Mouse (Mus musculus): ENCODE measurements around the gene Ptprh.
"Not testable (repeated sequence)": the region's sequence is repeated elsewhere in the genome, so short reads cannot be mapped to it uniquely, and the experiment has no call there.

The Ptprh gene

DNA sequence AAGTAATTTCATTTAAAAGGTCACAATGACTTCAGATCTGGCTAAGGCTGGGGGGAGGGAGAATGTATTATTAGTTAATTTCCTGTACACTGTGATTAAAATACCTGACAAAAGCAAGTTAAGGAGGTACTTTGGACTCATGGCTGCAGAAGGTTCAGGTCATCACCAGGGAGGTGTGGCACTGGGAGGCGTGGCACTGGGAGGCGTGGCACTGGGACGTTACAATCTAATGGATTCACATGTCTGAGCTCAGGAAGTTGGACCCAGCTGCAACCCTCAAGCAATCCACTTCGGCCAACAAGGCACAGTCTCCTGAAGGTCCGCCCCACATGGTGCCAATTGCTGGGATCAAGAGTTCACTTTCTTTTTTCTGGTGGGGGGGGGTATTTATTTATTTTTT, 4.2 kb upstream of the Ptprh start:
- no peak for DNase-seq (ENCODE audit: low read depth, low spot score)

GRCm38 (mm10) chr7:4602969-4603368, 872 bp downstream of the Ptprh start:
- no peak for DNase-seq (ENCODE audit: low read depth, low spot score)

- DNase-seq (ENCODE audit: low read depth, low spot score): not testable (repeated sequence)
Observed at GRCm38 (mm10) chr7:4597046-4597445, 6.8 kb downstream of the Ptprh start.

DNA sequence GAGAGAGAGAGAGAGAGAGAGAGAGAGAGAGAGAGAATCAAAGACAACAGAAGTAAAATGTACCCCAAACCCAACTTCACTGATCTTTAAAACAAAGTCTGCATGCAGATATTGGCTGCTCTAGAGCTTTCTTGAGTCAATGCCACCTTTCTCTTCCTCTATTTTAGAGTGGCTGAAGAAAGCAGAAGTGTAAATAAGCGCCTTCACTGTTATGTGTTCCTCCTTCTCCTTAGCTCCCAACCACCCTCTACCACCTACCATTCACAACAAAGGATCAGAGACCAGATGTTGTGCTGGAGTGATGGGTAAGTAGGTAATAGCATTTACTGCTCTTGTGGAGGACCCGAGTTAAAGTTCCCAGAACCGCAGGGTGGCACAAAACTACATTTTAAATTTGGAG, 22.4 kb downstream of the Ptprh start:
- not testable (repeated sequence) for DNase-seq (ENCODE audit: low read depth, low spot score)

DNA sequence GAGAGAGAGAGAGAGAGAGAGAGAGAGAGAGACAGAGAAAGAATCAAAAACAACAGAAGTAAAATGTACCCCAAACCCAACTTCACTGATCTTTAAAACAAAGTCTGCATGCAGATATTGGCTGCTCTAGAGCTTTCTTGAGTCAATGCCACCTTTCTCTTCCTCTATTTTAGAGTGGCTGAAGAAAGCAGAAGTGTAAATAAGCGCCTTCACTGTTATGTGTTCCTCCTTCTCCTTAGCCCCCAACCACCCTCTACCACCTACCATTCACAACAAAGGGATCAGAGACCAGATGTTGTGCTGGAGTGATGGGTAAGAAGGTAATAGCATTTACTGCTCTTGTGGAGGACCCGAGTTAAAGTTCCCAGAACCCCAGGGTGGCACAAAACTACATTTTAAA, 31.5 kb downstream of the Ptprh start:
- not testable (repeated sequence) for DNase-seq (ENCODE audit: low read depth, low spot score)

DNA sequence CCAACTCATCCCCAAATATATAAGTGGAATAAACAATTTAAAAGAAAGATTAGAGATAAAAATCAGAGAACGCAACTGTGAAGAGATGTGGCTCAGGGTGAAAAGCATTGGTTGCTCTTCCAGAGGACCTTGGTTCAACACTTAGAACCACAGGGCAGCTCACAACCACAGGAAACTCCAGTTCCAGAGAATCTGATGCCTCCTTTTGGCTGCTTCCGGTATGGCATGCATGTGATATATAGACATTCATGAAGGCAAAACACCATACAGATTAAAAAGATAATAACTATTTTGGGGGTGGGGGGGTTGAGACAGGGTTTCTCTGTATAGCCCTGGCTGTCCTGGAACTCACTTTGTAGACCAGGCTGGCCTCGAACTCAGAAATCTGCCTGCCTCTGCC, 41.2 kb downstream of the Ptprh start:
- DNase-seq (ENCODE audit: low read depth, low spot score): no peak

GRCm38 (mm10) chr7:4557167-4557560, 46.7 kb downstream of the Ptprh start:
- DNase-seq (ENCODE audit: low read depth, low spot score): no peak

DNA sequence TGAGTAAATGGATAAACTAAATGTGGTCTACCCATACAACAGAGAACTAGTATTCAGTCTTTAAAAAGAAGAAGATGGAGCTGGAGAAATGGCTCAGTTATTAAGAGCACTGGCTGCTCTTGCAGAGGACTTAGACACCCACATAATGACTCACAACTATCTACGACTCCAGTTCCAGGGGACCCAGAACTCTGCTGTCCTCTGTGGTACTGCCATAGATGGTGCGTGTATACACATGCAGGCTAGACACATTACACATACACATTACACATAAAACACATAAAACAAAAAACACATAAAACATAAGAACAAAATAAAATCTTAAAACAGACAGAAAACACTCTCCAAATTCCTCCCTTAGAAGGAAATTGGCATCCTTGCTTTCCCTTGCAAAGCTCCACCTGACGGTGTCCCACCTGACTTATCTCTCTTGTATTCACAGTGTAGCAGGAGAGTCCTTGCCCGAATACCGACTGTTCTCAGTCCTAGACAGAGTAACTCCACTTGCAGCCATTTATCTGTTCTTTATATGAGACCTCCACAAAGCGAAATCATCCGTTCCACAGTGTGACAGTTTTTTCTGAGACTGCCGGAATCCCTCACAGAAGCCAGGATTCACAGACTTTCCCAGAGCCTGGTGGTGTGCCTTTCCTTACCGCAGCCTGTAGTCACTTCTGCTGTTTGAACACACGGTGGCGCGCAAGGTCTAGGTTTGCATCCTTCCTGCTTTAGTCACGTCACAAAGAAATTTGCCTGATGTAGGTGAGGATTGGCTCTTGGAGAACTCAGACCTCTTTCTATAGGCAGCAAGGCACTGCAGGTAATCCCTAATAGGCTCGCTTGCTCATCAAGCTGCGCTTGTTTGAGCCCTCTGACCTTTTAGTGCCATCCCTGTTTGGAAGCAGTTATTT, 47.3 kb downstream of the Ptprh start:
- peak; percentile 84 for DNase-seq (ENCODE audit: low read depth, low spot score)

- peak; percentile 82 for DNase-seq (ENCODE audit: low read depth, low spot score)
Observed at GRCm38 (mm10) chr7:4547221-4547641, 56.6 kb downstream of the Ptprh start, which contains the start of gene Syt5. TSS of gene Syt5 (minus strand) at chr7:4547541.

- DNase-seq (ENCODE audit: low read depth, low spot score): peak; percentile 82
Observed at GRCm38 (mm10) chr7:4546591-4547131, 57.2 kb downstream of the Ptprh start.

GRCm38 (mm10) chr7:4546050-4546449, 57.8 kb downstream of the Ptprh start:
- DNase-seq (ENCODE audit: low read depth, low spot score): no peak

DNA sequence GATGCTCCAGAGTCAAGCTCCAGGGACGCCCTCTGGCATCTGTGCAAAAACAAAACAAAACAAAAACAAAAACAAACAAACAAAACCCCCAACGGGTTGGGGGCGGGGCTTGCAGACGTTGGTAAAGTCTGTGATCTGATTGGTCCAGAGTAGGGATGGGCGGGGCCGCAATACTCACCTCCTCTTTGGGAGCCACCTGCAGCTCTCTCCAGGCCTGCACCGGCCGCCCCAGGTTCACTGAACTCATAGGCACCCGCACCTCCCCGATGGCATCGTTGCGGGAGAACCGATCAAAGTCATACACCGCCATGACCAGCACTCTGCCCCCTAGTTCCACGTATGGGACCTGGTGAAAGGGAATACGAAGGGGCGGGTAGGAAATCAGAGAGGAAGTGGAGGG, 61.8 kb downstream of the Ptprh start:
- DNase-seq (ENCODE audit: low read depth, low spot score): no peak

- no peak for DNase-seq (ENCODE audit: low read depth, low spot score)
Observed at GRCm38 (mm10) chr7:4541344-4541743, 62.5 kb downstream of the Ptprh start.

- no peak for DNase-seq (ENCODE audit: low read depth, low spot score)
Observed at GRCm38 (mm10) chr7:4539019-4539418, 64.8 kb downstream of the Ptprh start.

- DNase-seq (ENCODE audit: low read depth, low spot score): no peak
Observed at GRCm38 (mm10) chr7:4537181-4537580, 66.7 kb downstream of the Ptprh start.

DNA sequence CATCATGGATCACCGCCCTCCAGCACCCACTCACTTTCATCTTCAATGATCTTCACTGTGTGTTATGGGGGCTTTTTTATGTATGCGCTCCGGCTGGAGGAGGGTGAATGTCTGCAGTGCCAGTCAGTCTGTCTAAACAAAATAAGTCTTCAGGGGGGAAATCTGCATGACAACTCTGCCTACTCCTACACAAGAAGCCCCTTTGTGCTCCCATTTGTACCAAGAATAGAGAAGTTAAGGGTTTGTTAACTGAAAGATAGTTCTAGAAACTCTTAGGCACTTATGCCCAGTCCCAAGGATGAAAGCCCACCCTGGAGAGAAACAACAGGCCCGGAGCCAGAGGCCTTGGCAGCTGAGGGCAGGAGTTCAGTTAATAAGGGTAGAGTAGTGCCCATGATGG, 67.5 kb downstream of the Ptprh start:
- no peak for DNase-seq (ENCODE audit: low read depth, low spot score)

DNA sequence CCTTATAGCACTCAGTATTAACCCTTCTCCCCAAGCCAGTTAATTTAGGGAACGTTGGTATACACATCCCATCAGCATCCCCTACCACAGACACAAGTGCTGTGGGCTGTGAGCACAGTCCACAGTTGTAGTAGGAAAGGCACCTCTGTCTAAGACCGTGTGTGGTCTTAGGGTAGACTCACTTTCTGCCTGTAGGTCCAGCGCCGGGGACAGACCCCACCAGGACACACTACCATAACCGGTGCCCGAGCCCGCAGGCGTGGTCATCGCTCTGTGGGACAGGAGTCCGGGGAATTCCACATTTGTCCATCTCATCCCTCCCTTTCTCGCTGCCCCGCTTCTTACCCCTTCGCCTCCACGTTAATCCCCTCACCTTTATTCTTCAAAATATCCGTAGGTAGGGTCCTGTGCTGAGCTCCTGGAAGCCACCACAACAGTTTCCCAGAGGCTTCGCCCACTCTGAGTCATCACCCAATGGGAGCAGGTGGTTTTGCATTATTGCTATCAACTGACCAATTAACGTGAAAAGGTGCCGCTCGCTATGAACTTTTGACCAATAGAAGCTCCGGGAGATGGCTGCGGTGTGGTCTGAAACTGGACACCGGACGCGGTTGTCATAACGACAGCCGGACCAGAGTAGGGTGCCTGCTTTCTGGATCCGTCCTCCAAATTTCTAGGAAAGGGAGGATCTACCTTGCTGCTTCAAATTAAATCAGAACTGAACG, 71.7 kb downstream of the Ptprh start, which contains the start of gene Dnaaf3:
TSS of gene Dnaaf3 (minus strand) at position 449 of the 725 bp plus-strand sequence.
- DNase-seq (ENCODE audit: low read depth, low spot score): no peak

GRCm38 (mm10) chr7:4530166-4530565, 73.7 kb downstream of the Ptprh start:
- not testable (repeated sequence) for DNase-seq (ENCODE audit: low read depth, low spot score)

GRCm38 (mm10) chr7:4527302-4527689, 76.5 kb downstream of the Ptprh start:
- no peak for DNase-seq (ENCODE audit: low read depth, low spot score)

DNA sequence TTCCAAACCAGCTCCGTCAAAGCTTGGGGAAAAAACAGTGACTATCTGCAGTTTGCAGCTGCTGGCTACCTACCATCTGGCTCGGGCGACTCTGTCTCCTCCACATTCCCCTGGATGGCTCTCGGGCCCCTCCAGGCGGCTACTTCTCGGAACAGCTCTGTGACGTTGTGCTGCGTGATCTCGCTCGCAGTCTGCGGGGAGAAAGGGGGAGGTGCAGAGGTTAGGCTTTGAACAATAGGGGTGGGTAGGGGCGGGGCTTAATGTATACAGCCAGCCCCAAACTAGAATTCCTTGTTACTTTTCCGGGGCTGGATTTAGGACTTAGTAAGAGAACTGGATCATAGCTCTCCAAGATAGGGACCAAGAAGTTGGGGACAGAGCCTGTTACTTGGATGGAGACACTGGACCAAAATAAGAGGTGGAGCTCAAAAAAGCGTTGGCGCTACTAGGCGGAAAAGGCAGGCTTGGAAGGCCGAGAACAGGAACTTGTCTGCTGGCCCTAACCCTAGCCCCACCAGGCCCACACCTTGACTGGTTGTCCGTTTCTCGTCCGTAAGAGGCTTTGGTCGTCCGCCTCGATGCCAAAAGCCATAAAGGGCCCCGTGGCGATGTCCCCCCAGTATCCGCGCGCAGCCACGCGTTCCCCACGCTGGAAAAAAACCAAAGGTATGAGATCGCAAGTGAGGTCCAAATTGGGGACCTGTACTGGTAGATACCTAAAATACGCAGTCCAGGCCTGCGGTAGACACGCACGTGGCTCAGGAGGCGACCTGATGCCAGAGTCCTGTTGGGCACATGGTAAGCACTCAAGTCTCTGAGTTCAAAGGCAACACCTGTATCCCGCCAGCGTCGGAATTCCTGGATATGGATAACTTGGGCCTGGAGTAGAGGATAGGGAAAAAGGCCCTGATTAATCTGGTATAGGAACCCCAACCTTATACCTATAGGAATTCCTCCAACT, 77.2 kb downstream of the Ptprh start:
- peak; percentile 73 for DNase-seq (ENCODE audit: low read depth, low spot score)
